Mouse (Mus musculus): ENCODE data around the gene Crlf2. TPM values are rescaled to one million over a fixed set of nuclear protein-coding genes. Genes with fewer than 3 reads are reported as not detected.

Gene Crlf2
- polyA plus RNA-seq, 1 experiment from 2014 or later, result 11.0 TPM

- peak; percentile 79 for ATAC-seq (ENCODE audit: low FRiP score, low TSS enrichment)
- H3K27me3 ChIP-seq (ENCODE audit: control insufficient read depth, insufficient read depth, low read length), result no peaks in the 10 kb centered on the region
Measured at GRCm38 (mm10) chr5:109557321-109558122, 1.3 kb downstream of the Crlf2 start.

GRCm38 (mm10) chr5:109556591-109557320 is 2.0 kb downstream of the Crlf2 start:
- Histone ChIP-seq H3K4me1 (ENCODE audit: control insufficient read depth, insufficient read depth, low read length) (no peaks in the 10 kb centered on the region), H3K36me3 (ENCODE audit: control insufficient read depth, insufficient read depth, low read length) (no peaks in the 10 kb centered on the region; the same call in 1 of the 2 replicates), H3K9ac (ENCODE audit: low read depth, low read length) (no peak overlapping the region), H3K4me3 (ENCODE audit: low read length) (peak overlapping the region; percentile 62), H3K4me2 (replicated peaks; ENCODE audit: low read depth, low read length) (peak overlapping the region; percentile 26), H3K27ac (ENCODE audit: low read depth, low read length) (peak overlapping the region; percentile 95), H3K9me3 (ENCODE audit: control insufficient read depth, low read length) (peaks cover 42% of the 10 kb centered on the region), H3K27me3 (ENCODE audit: control insufficient read depth, insufficient read depth, low read length) (no peaks in the 10 kb centered on the region)
- peak; percentile 70 for ATAC-seq (ENCODE audit: low FRiP score, low TSS enrichment)
- 12% methylated on average over 40 of the region's 40 CpGs for WGBS

More at GRCm38 (mm10) chr5:109557321-109558122, 1.3 kb downstream of the Crlf2 start:
- under 1% methylated on average over 35 of the region's 35 CpGs for WGBS
- no peaks in the 10 kb centered on the region for H3K4me1 ChIP-seq (ENCODE audit: control insufficient read depth, insufficient read depth, low read length)
- H3K9me3 ChIP-seq (ENCODE audit: control insufficient read depth, low read length), result peaks cover 39% of the 10 kb centered on the region
- H3K27ac ChIP-seq (ENCODE audit: low read depth, low read length), result peak overlapping the region; percentile 95
- H3K4me2 ChIP-seq (replicated peaks; ENCODE audit: low read depth, low read length), result peak overlapping the region; percentile 47
- no peaks in the 10 kb centered on the region; the same call in 1 of the 2 replicates for H3K36me3 ChIP-seq (ENCODE audit: control insufficient read depth, insufficient read depth, low read length)
- H3K4me3 ChIP-seq (ENCODE audit: low read length), result peak overlapping the region; percentile 62
- H3K9ac ChIP-seq (ENCODE audit: low read depth, low read length), result 0 out of 2 replicates have a peak overlapping the region, but pooled peaks have one; percentile 0

GRCm38 (mm10) chr5:109555676-109556571 is 2.9 kb downstream of the Crlf2 start:
- no peaks in the 10 kb centered on the region for H3K27me3 ChIP-seq (ENCODE audit: control insufficient read depth, insufficient read depth, low read length)
- H3K4me2 ChIP-seq (replicated peaks; ENCODE audit: low read depth, low read length), result peak overlapping the region; percentile 26; the same call in 1 of the 2 replicates
- WGBS, result 85% methylated on average over 54 of the region's 54 CpGs
- peak overlapping the region; percentile 62 for H3K4me3 ChIP-seq (ENCODE audit: low read length)
- ATAC-seq (ENCODE audit: low FRiP score, low TSS enrichment), result no peak
- H3K27ac ChIP-seq (ENCODE audit: low read depth, low read length), result peak overlapping the region; percentile 95; the same call in 1 of the 2 replicates
- H3K9ac ChIP-seq (ENCODE audit: low read depth, low read length), result no peak overlapping the region
- peaks cover 50% of the 10 kb centered on the region for H3K9me3 ChIP-seq (ENCODE audit: control insufficient read depth, low read length)
- no peaks in the 10 kb centered on the region for H3K4me1 ChIP-seq (ENCODE audit: control insufficient read depth, insufficient read depth, low read length)
- no peaks in the 10 kb centered on the region; the same call in 1 of the 2 replicates for H3K36me3 ChIP-seq (ENCODE audit: control insufficient read depth, insufficient read depth, low read length)

- Histone ChIP-seq H3K27ac (ENCODE audit: low read depth, low read length) (no peak overlapping the region), H3K9me3 (ENCODE audit: control insufficient read depth, low read length) (peaks cover 53% of the 10 kb centered on the region), H3K27me3 (ENCODE audit: control insufficient read depth, insufficient read depth, low read length) (no peaks in the 10 kb centered on the region), H3K4me1 (ENCODE audit: control insufficient read depth, insufficient read depth, low read length) (no peaks in the 10 kb centered on the region), H3K9ac (ENCODE audit: low read depth, low read length) (no peak overlapping the region), H3K4me2 (replicated peaks; ENCODE audit: low read depth, low read length) (no peak overlapping the region), H3K4me3 (ENCODE audit: low read length) (no peak overlapping the region), H3K36me3 (ENCODE audit: control insufficient read depth, insufficient read depth, low read length) (no peaks in the 10 kb centered on the region; the same call in 1 of the 2 replicates)
- 85% methylated on average over 25 of the region's 26 CpGs for whole genome bisulfite sequencing
- ATAC-seq (ENCODE audit: low FRiP score, low TSS enrichment), result no peak
Measured at GRCm38 (mm10) chr5:109555236-109555675, 3.5 kb downstream of the Crlf2 start.

- no peak overlapping the region for H3K4me2 ChIP-seq (replicated peaks; ENCODE audit: low read depth, low read length)
- no peak overlapping the region for H3K9ac ChIP-seq (ENCODE audit: low read depth, low read length)
- H3K9me3 ChIP-seq (ENCODE audit: control insufficient read depth, low read length), result peaks cover 53% of the 10 kb centered on the region
- WGBS, result 88% methylated on average over 30 of the region's 30 CpGs
- H3K4me1 ChIP-seq (ENCODE audit: control insufficient read depth, insufficient read depth, low read length), result no peaks in the 10 kb centered on the region
- H3K4me3 ChIP-seq (ENCODE audit: low read length), result no peak overlapping the region
- H3K27ac ChIP-seq (ENCODE audit: low read depth, low read length), result no peak overlapping the region
- H3K36me3 ChIP-seq (ENCODE audit: control insufficient read depth, insufficient read depth, low read length), result no peaks in the 10 kb centered on the region; the same call in 1 of the 2 replicates
- ATAC-seq (ENCODE audit: low FRiP score, low TSS enrichment), result no peak
- H3K27me3 ChIP-seq (ENCODE audit: control insufficient read depth, insufficient read depth, low read length), result no peaks in the 10 kb centered on the region
Measured at GRCm38 (mm10) chr5:109554091-109555050, 4.4 kb downstream of the Crlf2 start.

GRCm38 (mm10) chr5:109553160-109553930 is 5.4 kb downstream of the Crlf2 start:
- H3K9me3 ChIP-seq (ENCODE audit: control insufficient read depth, low read length), result peaks cover 53% of the 10 kb centered on the region
- ATAC-seq (ENCODE audit: low FRiP score, low TSS enrichment), result no peak
- no peak overlapping the region for H3K9ac ChIP-seq (ENCODE audit: low read depth, low read length)
- no peak overlapping the region for H3K27ac ChIP-seq (ENCODE audit: low read depth, low read length)
- no peaks in the 10 kb centered on the region for H3K27me3 ChIP-seq (ENCODE audit: control insufficient read depth, insufficient read depth, low read length)
- no peak overlapping the region for H3K4me3 ChIP-seq (ENCODE audit: low read length)
- WGBS, result 68% methylated on average over 18 of the region's 18 CpGs
- H3K36me3 ChIP-seq (ENCODE audit: control insufficient read depth, insufficient read depth, low read length), result no peaks in the 10 kb centered on the region; the same call in 1 of the 2 replicates
- no peak overlapping the region for H3K4me2 ChIP-seq (replicated peaks; ENCODE audit: low read depth, low read length)
- no peaks in the 10 kb centered on the region for H3K4me1 ChIP-seq (ENCODE audit: control insufficient read depth, insufficient read depth, low read length)

GRCm38 (mm10) chr5:109552541-109552940 is 6.3 kb downstream of the Crlf2 start:
- peaks cover 53% of the 10 kb centered on the region for H3K9me3 ChIP-seq (ENCODE audit: control insufficient read depth, low read length)
- H3K4me3 ChIP-seq (ENCODE audit: low read length), result no peak overlapping the region
- H3K36me3 ChIP-seq (ENCODE audit: control insufficient read depth, insufficient read depth, low read length), result no peaks in the 10 kb centered on the region; the same call in 1 of the 2 replicates
- 83% methylated on average over 15 of the region's 15 CpGs for WGBS
- ATAC-seq (ENCODE audit: low FRiP score, low TSS enrichment), result no peak
- no peak overlapping the region for H3K4me2 ChIP-seq (replicated peaks; ENCODE audit: low read depth, low read length)
- H3K27ac ChIP-seq (ENCODE audit: low read depth, low read length), result no peak overlapping the region
- no peak overlapping the region for H3K9ac ChIP-seq (ENCODE audit: low read depth, low read length)
- no peaks in the 10 kb centered on the region for H3K4me1 ChIP-seq (ENCODE audit: control insufficient read depth, insufficient read depth, low read length)
- no peaks in the 10 kb centered on the region for H3K27me3 ChIP-seq (ENCODE audit: control insufficient read depth, insufficient read depth, low read length)

Measured in kidney, embryonic 14.5 days (tissue).